Mouse (Mus musculus) forebrain, embryonic 15.5 days (tissue): ENCODE results near the gene Cdh23. TPM values are rescaled to one million over a fixed set of nuclear protein-coding genes. Genes with fewer than 3 reads are reported as not detected.
A peak's percentile ranks its signal among the peaks of the same experiment; 100 is the strongest.

Source experiments
- ATAC-seq: fragments of 200-750 bp; cut with Nextera tagmentation; replicated peaks from 2 replicates; pipeline ENCODE4 v1.8.0; 2017; ENCODE audit warnings: mild to moderate bottlenecking, moderate TSS enrichment, moderate library complexity
- H3K27ac ChIP-seq: fragments of 300-500 bp; sonication (generic); replicated peaks from 2 replicates; pipeline ENCODE4 v1.5.1; 2015; ENCODE audit warnings: mild to moderate bottlenecking, inconsistent platforms
- H3K27me3 ChIP-seq: fragments of 300-500 bp; sonication (generic); 2 replicates; pipeline ENCODE4 v1.6.1; 2015; ENCODE audit warnings: inconsistent platforms
- H3K36me3 ChIP-seq: fragments of 300-500 bp; sonication (generic); 2 replicates; pipeline ENCODE4 v1.6.1; 2015; ENCODE audit warnings: mild to moderate bottlenecking, inconsistent platforms
- H3K4me1 ChIP-seq: fragments of 300-500 bp; sonication (generic); 2 replicates; pipeline ENCODE4 v1.6.1; 2015; ENCODE audit warnings: inconsistent platforms
- H3K4me2 ChIP-seq: fragments of 300-500 bp; sonication (generic); replicated peaks from 2 replicates; pipeline ENCODE4 v1.6.1; 2015; ENCODE audit warnings: mild to moderate bottlenecking, inconsistent platforms
- H3K4me3 ChIP-seq: fragments of 300-500 bp; sonication (generic); 2 replicates; pipeline ENCODE4 v1.5.1; 2015; ENCODE audit warnings: mild to moderate bottlenecking, inconsistent platforms
- H3K9ac ChIP-seq: fragments of 300-500 bp; sonication (generic); replicated peaks from 2 replicates; pipeline ENCODE4 v1.6.1; 2015; ENCODE audit warnings: mild to moderate bottlenecking, inconsistent platforms
- H3K9me3 ChIP-seq: fragments of 300-500 bp; sonication (generic); 2 replicates; pipeline ENCODE4 v1.6.1; 2016; ENCODE audit warnings: inconsistent platforms
- whole genome bisulfite sequencing: fragments of 180-500 bp; shearing (Covaris S2); methylation state at CpG from one replicate; pipeline ENCODE4 v1.1.7; 2015; ENCODE audit warnings: mixed read lengths; 5-methylcytosine and 5-hydroxymethylcytosine counted together
- polyA plus RNA-seq: library from polyadenylated mRNA; unstranded; fragments of >200 nt; fragmentation: Nextera tagmentation; extraction: Ambion mirVana; gene quantifications from 2 replicates; pipeline ENCODE4 v1.2.1, GENCODE M21; 2015

The Cdh23 gene
- polyA plus RNA-seq, 1 experiment from 2014 or later: 1.2 TPM

- Histone ChIP-seq H3K36me3 (no peaks in the 10 kb centered on the region), H3K4me1 (peaks cover 70% of the 10 kb centered on the region), H3K27ac (0 out of 2 replicates have a peak overlapping the region, but pooled peaks have one; percentile 81), H3K9ac (no peak overlapping the region), H3K27me3 (no peaks in the 10 kb centered on the region), H3K4me3 (no peak overlapping the region), H3K4me2 (no peak overlapping the region), H3K9me3 (no peaks in the 10 kb centered on the region)
- ATAC-seq: no peak
- WGBS: 85% methylated on average over 4 of the region's 4 CpGs
Measured at GRCm38 (mm10) chr10:60287161-60287560, 409.1 kb downstream of the Cdh23 start.

DNA sequence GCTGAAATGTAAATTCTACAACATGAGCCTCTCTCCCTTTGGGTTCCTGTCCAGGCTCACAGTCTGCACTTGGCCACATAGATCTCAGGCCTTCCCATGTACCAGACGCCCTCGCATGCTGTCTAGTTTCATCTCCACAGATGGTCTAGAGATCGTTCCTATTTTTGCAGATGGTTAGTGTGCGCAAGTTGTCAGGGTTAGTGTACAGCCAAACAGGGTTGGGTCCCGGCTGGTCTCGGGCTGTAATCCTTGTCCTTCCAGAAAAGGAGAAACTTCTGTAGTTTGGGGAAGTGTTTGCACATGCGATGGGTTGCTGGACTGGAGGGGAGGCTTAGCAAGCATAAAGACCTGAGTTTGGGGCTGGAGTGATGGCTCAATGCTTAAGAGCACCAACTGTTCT, 409.7 kb downstream of the Cdh23 start:
- Histone ChIP-seq H3K9me3 (no peaks in the 10 kb centered on the region), H3K9ac (no peak overlapping the region), H3K4me1 (peaks cover 76% of the 10 kb centered on the region), H3K4me3 (no peak overlapping the region), H3K4me2 (no peak overlapping the region; the same call in 1 of the 2 replicates), H3K27ac (peak overlapping the region; percentile 81), H3K36me3 (no peaks in the 10 kb centered on the region), H3K27me3 (no peaks in the 10 kb centered on the region)
- ATAC-seq: no peak
- WGBS: 84% methylated on average over 7 of the region's 7 CpGs

- H3K4me3 ChIP-seq: peak overlapping the region; percentile 19
- H3K36me3 ChIP-seq: no peaks in the 10 kb centered on the region
- peak; percentile 88 for ATAC-seq
- peak overlapping the region; percentile 43 for H3K4me2 ChIP-seq
- H3K9me3 ChIP-seq: no peaks in the 10 kb centered on the region
- H3K9ac ChIP-seq: peak overlapping the region; percentile 6; the same call in 1 of the 2 replicates
- H3K27me3 ChIP-seq: no peaks in the 10 kb centered on the region
- peak overlapping the region; percentile 81 for H3K27ac ChIP-seq
- WGBS: 16% methylated on average over 14 of the region's 14 CpGs
- H3K4me1 ChIP-seq: peaks cover 83% of the 10 kb centered on the region
Measured at GRCm38 (mm10) chr10:60285676-60286372, 410.5 kb downstream of the Cdh23 start.

DNA sequence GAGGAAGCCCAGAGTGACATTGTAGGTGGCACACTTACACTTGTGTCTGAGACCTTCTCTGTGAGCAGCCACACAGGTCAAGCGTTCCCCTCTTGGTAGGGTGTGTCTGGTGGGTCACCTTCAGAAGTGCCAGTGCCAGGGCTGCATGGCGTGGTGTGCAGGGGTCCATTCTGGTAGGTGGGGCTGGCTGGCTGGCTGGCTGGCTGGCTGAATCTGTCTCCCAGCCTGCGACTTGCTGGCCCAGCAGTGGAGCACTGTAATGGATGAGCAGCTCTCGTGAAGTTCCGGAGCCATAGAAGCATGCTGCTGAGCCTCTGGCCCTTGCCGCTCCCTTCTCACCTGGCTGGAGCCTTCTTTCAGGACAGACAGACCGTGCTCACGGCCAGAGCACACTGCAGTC, 411.1 kb downstream of the Cdh23 start:
- H3K4me3 ChIP-seq: peak overlapping the region; percentile 19

DNA sequence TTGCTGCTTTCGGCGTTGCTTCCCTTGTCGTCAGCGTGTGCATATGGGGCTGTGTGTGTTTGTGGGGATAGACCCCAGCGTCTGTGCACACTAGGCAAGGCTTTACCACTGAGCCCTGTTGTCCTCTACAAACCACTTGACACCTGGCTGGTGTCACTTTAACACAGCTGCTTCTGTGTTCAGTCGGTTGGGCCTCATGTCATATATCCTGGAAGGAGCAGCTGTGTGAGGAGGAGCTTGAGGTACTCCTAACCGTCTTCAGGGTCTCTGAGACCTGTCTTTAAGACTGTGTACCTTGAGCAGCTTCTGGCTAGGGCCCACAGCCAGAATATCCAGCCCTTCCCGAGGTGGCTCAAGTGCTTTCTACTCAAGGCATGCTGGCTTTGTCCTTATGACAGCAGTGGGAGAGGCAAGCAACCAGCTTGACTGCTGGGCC, 411.6 kb downstream of the Cdh23 start:
- Histone ChIP-seq H3K9me3 (no peaks in the 10 kb centered on the region), H3K27me3 (no peaks in the 10 kb centered on the region), H3K4me2 (peak overlapping the region; percentile 43), H3K36me3 (no peaks in the 10 kb centered on the region), H3K4me1 (peaks cover 89% of the 10 kb centered on the region), H3K27ac (peak overlapping the region; percentile 81), H3K4me3 (no peak overlapping the region), H3K9ac (no peak overlapping the region)
- 0 out of 2 replicates have a peak, but pooled peaks have one; percentile 8 for ATAC-seq
- 36% methylated on average over 8 of the region's 8 CpGs for WGBS

More for the DNA sequence above, 411.1 kb downstream of the Cdh23 start:
- no peaks in the 10 kb centered on the region for H3K36me3 ChIP-seq
- WGBS: 32% methylated on average over 8 of the region's 8 CpGs
- H3K27ac ChIP-seq: peak overlapping the region; percentile 81
- H3K27me3 ChIP-seq: no peaks in the 10 kb centered on the region
- no peaks in the 10 kb centered on the region for H3K9me3 ChIP-seq
- peak overlapping the region; percentile 6; the same call in 1 of the 2 replicates for H3K9ac ChIP-seq
- H3K4me1 ChIP-seq: peaks cover 89% of the 10 kb centered on the region
- peak; percentile 44 for ATAC-seq
- peak overlapping the region; percentile 43 for H3K4me2 ChIP-seq

DNA sequence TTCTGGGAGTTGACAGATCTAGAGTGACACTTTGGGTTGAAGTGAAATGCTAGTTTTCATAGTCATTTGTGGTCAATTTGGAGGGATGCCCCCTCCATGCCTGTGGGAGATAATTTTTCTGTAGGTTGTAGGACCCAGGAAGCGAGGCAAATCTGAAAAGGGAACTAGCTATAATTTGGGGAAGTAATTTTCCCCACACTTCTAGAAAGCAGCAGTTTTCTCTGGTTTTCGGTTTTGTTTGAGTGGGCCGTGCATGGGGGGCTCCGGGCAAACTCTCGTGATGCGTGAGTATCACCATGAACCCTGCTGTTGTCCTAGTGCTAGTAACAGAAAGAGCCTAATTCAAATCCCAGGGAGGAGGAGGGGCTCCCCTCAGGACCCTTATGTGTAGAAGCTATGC, 412.0 kb downstream of the Cdh23 start:
- ATAC-seq: no peak
- WGBS: 48% methylated on average over 6 of the region's 6 CpGs
- Histone ChIP-seq H3K4me3 (no peak overlapping the region), H3K4me1 (peaks cover 92% of the 10 kb centered on the region), H3K27me3 (no peaks in the 10 kb centered on the region), H3K9me3 (no peaks in the 10 kb centered on the region), H3K4me2 (0 out of 2 replicates have a peak overlapping the region, but pooled peaks have one; percentile 43), H3K9ac (no peak overlapping the region), H3K36me3 (no peaks in the 10 kb centered on the region), H3K27ac (peak overlapping the region; percentile 81)

GRCm38 (mm10) chr10:60282116-60283014, 413.9 kb downstream of the Cdh23 start:
- Histone ChIP-seq H3K4me3 (no peak overlapping the region), H3K9ac (no peak overlapping the region), H3K27ac (0 out of 2 replicates have a peak overlapping the region, but pooled peaks have one; percentile 9), H3K36me3 (no peaks in the 10 kb centered on the region), H3K4me1 (peaks cover 91% of the 10 kb centered on the region), H3K9me3 (no peaks in the 10 kb centered on the region), H3K27me3 (no peaks in the 10 kb centered on the region), H3K4me2 (no peak overlapping the region)
- no peak for ATAC-seq
- WGBS: 67% methylated on average over 10 of the region's 10 CpGs

GRCm38 (mm10) chr10:60281571-60282050, 414.7 kb downstream of the Cdh23 start:
- peaks cover 86% of the 10 kb centered on the region for H3K4me1 ChIP-seq
- no peak for ATAC-seq
- no peaks in the 10 kb centered on the region for H3K9me3 ChIP-seq

GRCm38 (mm10) chr10:60280353-60280752, 415.9 kb downstream of the Cdh23 start:
- Histone ChIP-seq H3K4me1 (peaks cover 73% of the 10 kb centered on the region), H3K9me3 (no peaks in the 10 kb centered on the region), H3K27ac (no peak overlapping the region)

More at GRCm38 (mm10) chr10:60281571-60282050, 414.7 kb downstream of the Cdh23 start:
- H3K27ac ChIP-seq: no peak overlapping the region
- H3K9ac ChIP-seq: no peak overlapping the region
- no peaks in the 10 kb centered on the region for H3K27me3 ChIP-seq
- WGBS: 86% methylated on average over 9 of the region's 9 CpGs
- H3K36me3 ChIP-seq: no peaks in the 10 kb centered on the region
- H3K4me3 ChIP-seq: no peak overlapping the region
- H3K4me2 ChIP-seq: no peak overlapping the region

DNA sequence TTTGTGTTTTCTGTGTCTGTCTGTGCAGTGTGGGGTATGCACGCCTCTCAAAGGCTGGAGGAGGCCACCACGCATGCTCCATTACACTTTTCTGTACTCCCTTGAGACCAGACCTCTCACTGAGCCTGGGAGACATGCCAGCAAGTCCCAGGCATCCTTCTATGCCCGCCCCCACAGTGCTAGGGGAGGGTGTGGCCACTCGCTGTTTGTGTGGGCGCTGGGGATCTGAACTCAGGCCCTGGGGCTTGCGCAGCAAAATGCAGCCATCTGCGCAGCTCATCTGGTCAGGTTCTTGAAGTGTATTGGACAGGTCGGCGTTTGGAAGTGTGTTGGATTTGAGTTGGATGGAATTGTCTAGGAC, 416.4 kb downstream of the Cdh23 start:
- WGBS: 78% methylated on average over 9 of the region's 9 CpGs
- H3K4me3 ChIP-seq: no peak overlapping the region

More at GRCm38 (mm10) chr10:60280353-60280752, 415.9 kb downstream of the Cdh23 start:
- WGBS: 89% methylated on average over 6 of the region's 6 CpGs
- Histone ChIP-seq H3K9ac (no peak overlapping the region; the same call in 1 of the 2 replicates), H3K4me3 (no peak overlapping the region), H3K4me2 (0 out of 2 replicates have a peak overlapping the region, but pooled peaks have one; percentile 32), H3K27me3 (no peaks in the 10 kb centered on the region), H3K36me3 (no peaks in the 10 kb centered on the region)
- no peak for ATAC-seq

GRCm38 (mm10) chr10:60279290-60279940, 416.9 kb downstream of the Cdh23 start:
- peaks cover 64% of the 10 kb centered on the region for H3K4me1 ChIP-seq
- peak overlapping the region; percentile 50; the same call in 1 of the 2 replicates for H3K4me3 ChIP-seq
- no peak overlapping the region; the same call in 1 of the 2 replicates for H3K9ac ChIP-seq
- H3K27ac ChIP-seq: no peak overlapping the region
- ATAC-seq: no peak
- H3K36me3 ChIP-seq: no peaks in the 10 kb centered on the region
- no peaks in the 10 kb centered on the region for H3K9me3 ChIP-seq
- peak overlapping the region; percentile 57 for H3K4me2 ChIP-seq
- H3K27me3 ChIP-seq: no peaks in the 10 kb centered on the region
- 75% methylated on average over 8 of the region's 8 CpGs for WGBS

More for the DNA sequence above, 416.4 kb downstream of the Cdh23 start:
- no peak overlapping the region for H3K27ac ChIP-seq
- H3K9me3 ChIP-seq: no peaks in the 10 kb centered on the region
- H3K27me3 ChIP-seq: no peaks in the 10 kb centered on the region
- H3K9ac ChIP-seq: no peak overlapping the region; the same call in 1 of the 2 replicates
- H3K4me2 ChIP-seq: peak overlapping the region; percentile 32
- H3K4me1 ChIP-seq: peaks cover 69% of the 10 kb centered on the region
- no peaks in the 10 kb centered on the region for H3K36me3 ChIP-seq
- no peak for ATAC-seq
